Mouse (Mus musculus) thymus, adult 2 months (tissue): Measurements from ENCODE around the gene Pold1.

Experiments used
- CTCF ChIP-seq: fragments of 200-500 bp; IDR thresholded peaks from 2 replicates; pipeline ENCODE4 v1.5.1; 2012; ENCODE audit warnings: mild to moderate bottlenecking, control low read depth, low read length, moderate library complexity, borderline replicate concordance; ENCODE audit not compliant: control insufficient read depth, poor library complexity, insufficient read depth; ENCODE audit errors: extremely low read depth
- POLR2A ChIP-seq: fragments of 200-500 bp; IDR thresholded peaks from 2 replicates; pipeline ENCODE4 v1.6.1; 2012; ENCODE audit warnings: mild to moderate bottlenecking, low read length, control low read depth, moderate library complexity; ENCODE audit not compliant: control insufficient read depth, poor library complexity, insufficient read depth; ENCODE audit errors: extremely low read depth

DNA sequence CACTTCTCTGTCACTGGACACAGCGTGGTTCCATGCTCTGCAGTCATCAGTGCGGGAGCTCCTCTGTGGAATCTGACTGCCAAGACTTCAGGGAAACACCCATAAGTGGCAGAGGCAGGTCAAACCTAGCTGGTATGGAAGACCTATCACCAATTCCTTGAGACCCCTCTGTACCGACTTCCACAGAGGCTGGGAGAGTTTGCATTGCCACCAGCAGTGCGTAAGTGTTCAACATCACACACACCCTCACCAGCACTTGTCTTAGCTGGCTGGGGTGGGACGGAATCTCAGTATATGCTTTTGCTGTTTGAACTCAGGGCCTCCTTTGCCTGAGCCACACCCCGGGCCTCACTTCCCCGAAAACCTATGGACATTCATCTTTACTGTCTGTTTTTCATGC lies 60.7 kb downstream of the Pold1 start:
- no peak for TF ChIP-seq CTCF
- no peak for TF ChIP-seq POLR2A
